Mouse (Mus musculus) midbrain, postnatal 0 days (tissue): ENCODE measurements around the gene Rad51b. TPM values are rescaled to one million over a fixed set of nuclear protein-coding genes. Genes with fewer than 3 reads are reported as not detected.

Source experiments
- ATAC-seq: fragments of 200-750 bp; cut with Nextera tagmentation; 2 replicates; pipeline ENCODE4 v1.8.0; 2017; ENCODE audit warnings: moderate number of reproducible peaks, mild to moderate bottlenecking, moderate TSS enrichment, moderate library complexity; ENCODE audit not compliant: low FRiP score
- DNase-seq: peaks from one replicate; pipeline ENCODE4 v3.0.0-alpha.2; 2015; ENCODE audit warnings: low spot score
- H3K27ac ChIP-seq: fragments of 300-500 bp; sonication (generic); 2 replicates; pipeline ENCODE4 v1.5.1; 2014; ENCODE audit warnings: low read depth, mild to moderate bottlenecking, low read length, mixed read lengths
- H3K27me3 ChIP-seq: fragments of 300-500 bp; sonication (generic); 2 replicates; pipeline ENCODE4 v1.6.1; 2014; ENCODE audit warnings: low read length, control low read depth, mixed read lengths; ENCODE audit not compliant: insufficient read depth
- H3K36me3 ChIP-seq: fragments of 300-500 bp; sonication (generic); 2 replicates; pipeline ENCODE4 v1.6.1; 2014; ENCODE audit warnings: low read length, control low read depth, mixed read lengths; ENCODE audit not compliant: insufficient read depth
- H3K4me1 ChIP-seq: fragments of 300-500 bp; sonication (generic); 2 replicates; pipeline ENCODE4 v1.6.1; 2014; ENCODE audit warnings: mild to moderate bottlenecking, control low read depth, antibody characterized with exemption, low read length, mixed read lengths; ENCODE audit not compliant: insufficient read depth
- H3K4me2 ChIP-seq: fragments of 300-500 bp; sonication (generic); 2 replicates; pipeline ENCODE4 v1.6.1; 2014; ENCODE audit warnings: low read depth, mild to moderate bottlenecking, low read length, mixed read lengths; ENCODE audit not compliant: poor library complexity, severe bottlenecking
- H3K4me3 ChIP-seq: fragments of 300-500 bp; sonication (generic); 2 replicates; pipeline ENCODE4 v1.5.1; 2014; ENCODE audit warnings: low read depth, mild to moderate bottlenecking, low read length, moderate library complexity
- H3K9ac ChIP-seq: fragments of 300-500 bp; sonication (generic); replicated peaks from 2 replicates; pipeline ENCODE4 v1.6.1; 2014; ENCODE audit warnings: mild to moderate bottlenecking, low read length, moderate library complexity, mixed read lengths; ENCODE audit not compliant: poor library complexity, severe bottlenecking
- H3K9me3 ChIP-seq: fragments of 300-500 bp; sonication (generic); 2 replicates; pipeline ENCODE4 v1.6.1; 2016; ENCODE audit warnings: low read length, control low read depth
- CTCF ChIP-seq: IDR thresholded peaks from 2 replicates; pipeline ENCODE4 v1.5.1; 2016; ENCODE audit warnings: antibody characterized with exemption, mild to moderate bottlenecking
- WGBS: fragments of 180-500 bp; shearing (Covaris S2); extraction: QIAGEN DNeasy Blood & Tissue Kit; methylation state at CpG from one replicate; pipeline ENCODE4 v1.1.7; 2014; 5-methylcytosine and 5-hydroxymethylcytosine counted together
- polyA plus RNA-seq: library from polyadenylated mRNA; unstranded; fragments of >200 nt; fragmentation: Nextera tagmentation; extraction: Ambion mirVana; gene quantifications from 2 replicates; pipeline ENCODE4 v1.2.1, GENCODE M21; 2015
- total RNA-seq: library from RNA; depleted of rRNA; stranded (reverse); fragments of >200 nt; gene quantifications from 2 replicates; pipeline ENCODE4 v1.2.3, GENCODE M21; 2014

Rad51b gene
- total and polyA plus RNA-seq, 2 experiments from 2014 or later, result 0.22 to 0.74 TPM

- 83% methylated on average over 10 of the region's 10 CpGs for WGBS
- H3K36me3 ChIP-seq, result no peaks in the 10 kb centered on the region
Observed at GRCm38 (mm10) chr12:79787538-79787937, 490.5 kb downstream of the Rad51b start.

GRCm38 (mm10) chr12:79788340-79788739, 491.3 kb downstream of the Rad51b start:
- H3K4me3 ChIP-seq, result no peak overlapping the region
- H3K27me3 ChIP-seq, result no peaks in the 10 kb centered on the region
- no peaks in the 10 kb centered on the region for H3K36me3 ChIP-seq
- no peaks in the 10 kb centered on the region for H3K4me1 ChIP-seq
- no peaks in the 10 kb centered on the region for H3K9me3 ChIP-seq
- 95% methylated on average over 5 of the region's 5 CpGs for WGBS
- ATAC-seq (no peak), DNase-seq (no peak)
- no peak overlapping the region for H3K9ac ChIP-seq
- no peak overlapping the region for H3K27ac ChIP-seq
- TF ChIP-seq CTCF, result no peak
- H3K4me2 ChIP-seq, result no peak overlapping the region

More at GRCm38 (mm10) chr12:79787538-79787937, 490.5 kb downstream of the Rad51b start:
- Histone ChIP-seq H3K4me2 (no peak overlapping the region), H3K27me3 (no peaks in the 10 kb centered on the region), H3K27ac (no peak overlapping the region), H3K4me3 (no peak overlapping the region), H3K9me3 (no peaks in the 10 kb centered on the region), H3K4me1 (no peaks in the 10 kb centered on the region), H3K9ac (no peak overlapping the region)
- ATAC-seq, result no peak
- DNase-seq, result no peak
- TF ChIP-seq CTCF, result no peak

GRCm38 (mm10) chr12:79789481-79789880, 492.4 kb downstream of the Rad51b start:
- no peak overlapping the region for H3K4me3 ChIP-seq
- H3K4me1 ChIP-seq, result no peaks in the 10 kb centered on the region
- 81% methylated on average over 6 of the region's 6 CpGs for WGBS
- TF ChIP-seq CTCF, result no peak
- no peak overlapping the region for H3K27ac ChIP-seq
- no peak overlapping the region for H3K9ac ChIP-seq
- H3K9me3 ChIP-seq, result no peaks in the 10 kb centered on the region
- no peaks in the 10 kb centered on the region for H3K36me3 ChIP-seq
- no peak for ATAC-seq
- H3K27me3 ChIP-seq, result no peaks in the 10 kb centered on the region
- no peak for DNase-seq
- H3K4me2 ChIP-seq, result no peak overlapping the region

GRCm38 (mm10) chr12:79793382-79793781, 496.3 kb downstream of the Rad51b start:
- ATAC-seq, result no peak
- WGBS, result 81% methylated on average over 8 of the region's 8 CpGs
- Histone ChIP-seq H3K36me3 (no peaks in the 10 kb centered on the region), H3K9ac (no peak overlapping the region), H3K4me1 (no peaks in the 10 kb centered on the region), H3K4me3 (no peak overlapping the region), H3K27me3 (no peaks in the 10 kb centered on the region), H3K4me2 (no peak overlapping the region), H3K9me3 (no peaks in the 10 kb centered on the region), H3K27ac (no peak overlapping the region)
- no peak for DNase-seq
- no peak for TF ChIP-seq CTCF

- no peaks in the 10 kb centered on the region for H3K9me3 ChIP-seq
- DNase-seq (no peak), ATAC-seq (no peak)
- no peaks in the 10 kb centered on the region for H3K27me3 ChIP-seq
- WGBS, result 95% methylated on average over 4 of the region's 4 CpGs
- H3K9ac ChIP-seq, result no peak overlapping the region
- no peak for TF ChIP-seq CTCF
- no peaks in the 10 kb centered on the region for H3K4me1 ChIP-seq
- H3K27ac ChIP-seq, result no peak overlapping the region
- no peak overlapping the region for H3K4me2 ChIP-seq
- H3K4me3 ChIP-seq, result no peak overlapping the region
- H3K36me3 ChIP-seq, result no peaks in the 10 kb centered on the region
Observed at GRCm38 (mm10) chr12:79794802-79795201, 497.7 kb downstream of the Rad51b start.

DNA sequence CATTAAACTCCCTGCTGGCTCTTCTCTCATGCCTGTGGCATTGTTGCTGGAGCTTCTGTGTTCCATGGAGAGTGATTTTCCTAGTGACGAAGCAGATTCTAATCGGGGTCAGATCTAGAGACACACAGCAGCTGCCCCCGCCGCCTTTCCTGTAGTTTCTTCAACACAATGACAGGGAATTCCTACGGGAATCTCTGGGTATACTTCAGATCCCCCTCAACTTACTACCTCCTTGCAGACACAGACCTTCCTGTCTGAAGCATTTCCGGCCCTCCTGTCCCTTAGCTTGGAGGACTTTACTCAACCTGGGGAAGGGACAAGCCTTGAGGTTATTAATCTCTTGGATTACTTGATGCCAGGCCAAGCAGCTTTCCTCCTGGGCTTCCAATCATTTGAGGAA, 499.2 kb downstream of the Rad51b start:
- ATAC-seq, result no peak
- H3K4me1 ChIP-seq, result no peaks in the 10 kb centered on the region
- H3K36me3 ChIP-seq, result no peaks in the 10 kb centered on the region
- no peak for DNase-seq
- no peak overlapping the region for H3K9ac ChIP-seq
- no peaks in the 10 kb centered on the region for H3K27me3 ChIP-seq
- 72% methylated on average over 6 of the region's 6 CpGs for WGBS
- TF ChIP-seq CTCF, result no peak
- H3K4me2 ChIP-seq, result no peak overlapping the region
- H3K9me3 ChIP-seq, result no peaks in the 10 kb centered on the region
- H3K27ac ChIP-seq, result no peak overlapping the region
- no peak overlapping the region for H3K4me3 ChIP-seq
